Mouse (Mus musculus): ENCODE data around the gene Plpp4. TPM values are rescaled to one million over a fixed set of nuclear protein-coding genes. Genes with fewer than 3 reads are reported as not detected.

Plpp4 gene
- polyA plus RNA-seq (2012; rRNA removed), result 2.3 and 2.7 TPM in 2 replicates

GRCm38 (mm10) chr7:129256621-129257373 is at the start of gene Plpp4:
Plpp4 (plus strand) TSS chr7:129257031.

